Mouse (Mus musculus) embryonic fibroblast, embryonic 13.5 days (primary cell): Measurements from ENCODE around the gene Clec11a.
"Not testable (repeated sequence)": the region's sequence is repeated elsewhere in the genome, so short reads cannot be mapped to it uniquely, and the experiment has no call there.

ENCODE experiments used
- CTCF ChIP-seq: IDR thresholded peaks from 2 replicates; pipeline ENCODE4 v1.5.1; 2011; ENCODE audit warnings: mild to moderate bottlenecking, control low read depth, low read length, moderate library complexity, borderline replicate concordance; ENCODE audit not compliant: insufficient read depth
- POLR2A ChIP-seq: IDR thresholded peaks from 2 replicates; pipeline ENCODE4 v1.6.1; 2011; ENCODE audit warnings: low read depth, mild to moderate bottlenecking, control low read depth, low read length, moderate library complexity

GRCm38 (mm10) chr7:44297501-44297900 is 9.2 kb downstream of the Clec11a start:
- TF ChIP-seq POLR2A, CTCF: not testable (repeated sequence)
